Mouse (Mus musculus) activated CD4-positive, CD25-positive, alpha-beta regulatory T cell, adult 9 weeks (primary cell): ENCODE results near the gene Pgghg. TPM values are rescaled to one million over a fixed set of nuclear protein-coding genes. Genes with fewer than 3 reads are reported as not detected.

Experiments
- polyA plus RNA-seq: library from polyadenylated mRNA; unstranded; fragments of 100-300 nt; shearing (Covaris generic); gene quantifications from one replicate; pipeline ENCODE4 v1.2.1, GENCODE M21; 2017

The Pgghg gene
- 39.5 TPM for polyA plus RNA-seq

DNA sequence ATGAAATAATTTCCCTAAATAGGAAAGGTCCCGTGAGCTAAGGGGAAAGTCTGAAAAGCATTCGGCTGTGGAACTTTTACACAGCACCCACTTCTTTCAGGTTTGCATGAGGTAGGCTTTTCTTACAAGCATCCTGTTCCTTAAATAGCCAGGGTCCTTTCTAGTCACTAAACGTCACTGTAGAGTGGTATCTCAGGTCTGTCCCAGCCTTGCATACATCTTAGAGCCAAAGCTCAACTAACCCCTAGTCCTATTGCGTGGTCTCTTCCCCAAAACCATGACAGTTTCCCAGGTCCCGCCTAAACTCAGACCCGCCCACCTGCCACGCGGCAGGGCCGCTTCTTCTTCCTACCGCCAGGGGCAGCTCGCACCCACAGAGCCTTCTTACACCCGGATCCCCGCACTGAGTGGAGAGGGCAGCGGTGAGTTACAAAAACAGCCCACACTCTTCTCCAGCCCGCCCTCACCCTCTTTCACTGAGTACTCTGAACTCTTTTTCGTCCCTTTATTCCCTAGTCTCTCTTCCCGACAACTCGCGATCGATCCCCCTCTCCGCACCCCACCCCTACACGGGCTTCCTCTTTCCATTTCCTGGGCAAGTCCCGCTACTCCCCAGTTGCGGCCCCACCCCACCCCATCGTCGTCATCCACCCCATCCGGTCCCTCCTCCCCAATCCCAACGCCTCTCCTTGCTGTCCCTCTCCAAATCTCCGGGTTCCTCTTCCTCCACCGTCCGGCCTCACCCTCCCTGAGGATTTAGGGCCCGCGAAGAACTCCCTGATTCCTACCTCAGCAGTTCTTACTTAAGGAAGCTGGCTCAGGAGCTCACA is at the start of gene Pgghg:
Gene Pgghg (plus strand): TSS at position 170 of the 830 bp plus-strand sequence.

DNA sequence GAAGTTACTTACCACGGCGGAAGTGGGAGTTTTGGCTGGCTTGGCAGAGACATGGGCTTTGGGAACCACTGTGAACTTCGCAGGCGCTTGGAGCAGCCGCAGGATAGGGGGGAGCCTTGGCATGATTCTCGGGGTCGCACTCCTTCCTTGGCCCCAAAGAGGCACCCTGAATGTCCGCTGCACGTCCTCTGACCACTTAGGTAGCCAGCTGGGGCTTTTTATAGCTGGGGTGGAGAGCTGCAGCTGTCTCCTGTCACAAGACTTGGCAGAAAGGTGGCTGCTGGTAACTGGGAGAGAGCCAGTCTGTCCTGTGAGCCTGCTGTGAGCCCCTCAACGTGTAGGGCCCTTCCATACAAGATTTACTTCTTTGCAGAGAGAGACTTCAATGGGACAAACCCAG is 41.0 kb upstream of the Pgghg start, which contains the start of gene Cox8b:
Gene Cox8b (minus strand): TSS at position 227 of the 400 bp plus-strand sequence.

DNA sequence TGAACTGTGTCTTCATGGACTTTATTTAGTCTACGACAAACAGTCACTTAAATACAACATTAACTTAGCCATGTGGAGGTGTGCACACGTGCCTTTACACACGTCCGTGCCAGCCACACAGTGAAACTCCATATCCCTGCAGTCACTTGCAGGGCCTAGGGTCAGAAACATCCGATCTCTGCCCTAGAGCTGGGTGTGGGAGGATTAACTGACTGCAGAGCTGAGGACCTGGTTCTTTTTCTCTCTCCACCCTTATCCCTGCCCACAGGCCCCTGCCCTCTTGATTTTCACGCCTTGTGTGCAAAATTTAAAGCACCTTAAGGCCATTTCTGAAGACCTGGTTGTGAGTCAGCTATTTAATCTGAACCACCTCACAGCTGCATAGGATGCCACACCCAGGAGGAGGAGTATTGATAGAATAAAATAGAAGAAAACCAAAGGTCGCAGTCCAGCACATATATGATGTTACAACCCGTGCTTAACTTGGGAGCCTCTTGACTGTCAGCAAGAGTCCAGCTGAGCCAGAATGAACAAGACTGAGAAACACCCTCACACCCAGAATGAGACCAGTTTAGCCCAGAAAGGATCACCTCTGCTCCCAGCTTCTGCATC is 20.7 kb upstream of the Pgghg start, which contains the start of gene Nlrp6:
Gene Nlrp6 (plus strand): TSS at position 485 of the 612 bp plus-strand sequence.

DNA sequence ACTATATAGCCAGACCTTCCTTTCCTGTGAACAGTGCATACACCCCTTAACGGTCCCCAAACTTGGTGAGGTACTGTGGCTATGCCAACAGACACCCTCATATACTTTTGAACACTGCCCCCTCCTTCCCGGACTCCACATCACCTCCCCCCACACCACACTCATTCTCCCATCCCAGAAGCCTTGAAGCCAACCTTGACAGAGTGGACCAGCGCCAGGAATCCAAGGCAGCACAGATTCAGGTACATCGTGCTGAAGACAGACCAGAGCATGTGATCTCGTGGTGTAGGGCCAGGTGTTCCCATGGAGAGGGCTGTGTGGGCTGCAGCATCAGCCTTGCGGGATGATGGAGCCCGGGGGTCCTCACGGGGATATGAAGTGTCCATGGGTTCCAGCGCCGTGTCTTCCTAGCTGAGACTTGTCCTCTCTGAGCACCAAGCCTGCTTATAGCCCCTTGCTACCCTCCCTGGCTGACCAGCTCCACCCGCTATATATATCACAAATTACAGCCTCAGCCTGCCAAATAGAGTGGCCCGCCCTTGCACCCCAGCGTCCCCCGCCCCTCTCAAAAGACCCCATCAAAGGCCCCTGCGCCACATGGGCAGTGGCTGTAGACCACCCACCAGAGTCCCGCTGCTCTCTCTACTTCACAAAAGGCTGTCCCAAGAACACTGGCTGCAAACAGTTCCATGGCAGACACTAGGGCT is 8.8 kb downstream of the Pgghg start, which contains the start of gene Ifitm5:
Gene Ifitm5 (minus strand): TSS at position 468 of the 707 bp plus-strand sequence.

DNA sequence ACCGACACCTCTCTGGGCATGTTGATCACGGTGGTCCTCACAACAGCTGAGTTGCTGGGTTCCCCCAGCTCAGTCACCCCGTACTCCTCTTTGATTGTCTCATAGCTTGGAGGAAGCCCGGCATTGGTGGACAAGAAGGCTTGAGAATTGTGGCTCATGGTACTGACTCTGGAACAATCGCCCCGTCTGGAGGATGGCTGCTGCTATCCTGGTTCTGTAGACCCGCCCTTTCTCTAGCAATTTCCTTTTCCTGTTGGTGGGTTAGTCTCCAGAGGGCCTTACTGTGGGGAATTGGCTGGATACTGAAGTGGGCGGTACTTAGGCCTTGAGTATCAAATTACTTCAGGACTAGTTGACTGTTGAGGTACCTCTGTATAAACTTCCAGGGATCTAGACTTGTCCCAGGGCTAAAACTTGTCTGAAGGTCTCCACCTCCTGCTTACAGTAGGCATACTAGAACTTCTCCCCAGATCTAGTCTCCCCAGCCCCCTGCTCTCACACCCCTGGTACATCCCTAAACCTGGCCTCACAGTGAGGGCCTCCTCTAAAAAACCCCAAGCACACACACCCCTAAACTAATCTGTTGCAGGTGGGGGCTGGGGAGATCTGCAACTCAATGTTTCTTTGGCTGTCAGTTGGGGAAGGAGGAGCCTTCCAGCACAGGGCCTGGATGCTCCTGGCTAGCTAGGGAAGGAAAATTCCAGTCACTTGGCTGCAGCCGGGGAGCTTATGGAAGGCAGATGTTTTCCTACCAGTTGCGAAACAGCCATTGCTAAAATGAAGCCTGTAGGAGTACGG is 14.8 kb downstream of the Pgghg start, which contains the start of the genes Gm45717 and Ifitm2:
Gene Gm45717 (minus strand): TSS at position 180 of the 798 bp plus-strand sequence.
Gene Ifitm2 (minus strand): TSS at position 230 of the 798 bp plus-strand sequence.

DNA sequence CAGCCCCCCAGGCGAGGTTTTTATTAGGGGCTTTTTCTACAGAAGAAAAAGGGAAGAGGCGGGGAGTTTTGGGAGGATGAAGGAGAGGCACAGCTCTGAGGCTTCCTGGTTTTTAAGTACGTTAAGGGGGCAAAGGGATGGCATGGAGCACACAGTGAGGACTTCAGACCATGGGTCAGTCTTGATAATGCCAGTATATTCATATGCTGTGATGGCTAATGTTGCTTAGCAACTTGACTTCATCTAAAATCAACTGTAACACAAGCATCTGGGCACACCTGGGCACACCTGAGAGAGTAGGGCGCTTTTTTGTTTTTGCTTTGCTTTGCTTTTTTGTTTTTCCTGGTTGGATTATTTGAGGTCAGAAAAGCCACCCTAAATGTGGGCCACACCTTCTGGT is 25.7 kb downstream of the Pgghg start, which contains the start of gene Ifitm1:
Gene Ifitm1 (plus strand): TSS at position 301 of the 400 bp plus-strand sequence.

Other genes starting within 250 kb of the Pgghg start
- not detected for gene Olfr541, start 244.1 kb upstream of the Pgghg start, polyA plus RNA-seq
- not detected for gene Cyp2e1, start 177.7 kb upstream of the Pgghg start, polyA plus RNA-seq
- gene Syce1, start 153.5 kb upstream of the Pgghg start, polyA plus RNA-seq: 0.18 TPM
- gene Zfp941, start 119.2 kb upstream of the Pgghg start, polyA plus RNA-seq: 0.23 TPM
- not detected for gene Urah, start 106.4 kb upstream of the Pgghg start, polyA plus RNA-seq
- not detected for gene Scgb1c1, start 95.8 kb upstream of the Pgghg start, polyA plus RNA-seq
- gene Odf3, start 93.6 kb upstream of the Pgghg start, polyA plus RNA-seq: not detected
- not detected for gene Gm45785, start 85.1 kb upstream of the Pgghg start, polyA plus RNA-seq
- 138 TPM for gene Ric8a, start 84.4 kb upstream of the Pgghg start, polyA plus RNA-seq
- gene Bet1l, start 83.8 kb upstream of the Pgghg start, polyA plus RNA-seq: 52.1 TPM
- gene Psmd13, start 59.4 kb upstream of the Pgghg start, polyA plus RNA-seq: 226 TPM
- gene Sirt3, start 59.1 kb upstream of the Pgghg start, polyA plus RNA-seq: 10.2 TPM
- not detected for gene Cox8b, start 40.9 kb upstream of the Pgghg start, polyA plus RNA-seq
- gene Nlrp6, start 20.5 kb upstream of the Pgghg start, polyA plus RNA-seq: not detected
- gene Ifitm5, start 8.9 kb downstream of the Pgghg start, polyA plus RNA-seq: 0.73 TPM
- not detected for gene Gm45717, start 14.5 kb downstream of the Pgghg start, polyA plus RNA-seq
- 27.5 TPM for gene Ifitm2, start 14.6 kb downstream of the Pgghg start, polyA plus RNA-seq
- not detected for gene Ifitm1, start 25.8 kb downstream of the Pgghg start, polyA plus RNA-seq
- gene Ifitm3, start 69.4 kb downstream of the Pgghg start, polyA plus RNA-seq: 16.4 TPM
- not detected for gene Ifitm6, start 76.5 kb downstream of the Pgghg start, polyA plus RNA-seq
- gene Gm17387, start 87.7 kb downstream of the Pgghg start, polyA plus RNA-seq: not detected
- 13.8 TPM for gene B4galnt4, start 119.7 kb downstream of the Pgghg start, polyA plus RNA-seq
- gene Pkp3, start 136.8 kb downstream of the Pgghg start, polyA plus RNA-seq: 330 TPM
- gene Sigirr, start 159.2 kb downstream of the Pgghg start, polyA plus RNA-seq: 240 TPM
- gene Ano9, start 176.4 kb downstream of the Pgghg start, polyA plus RNA-seq: 0.54 TPM
- 17.4 TPM for gene Ptdss2, start 181.0 kb downstream of the Pgghg start, polyA plus RNA-seq
- 160 TPM for gene Rnh1, start 231.5 kb downstream of the Pgghg start, polyA plus RNA-seq